Mouse (Mus musculus) monocyte, adult 2 months (primary cell): ENCODE measurements around the gene Lemd1.

ENCODE experiments used
- DNase-seq, 2 experiments: peaks; one replicate each; pipeline ENCODE4 v3.0.0; 2022; ENCODE audit warnings: low spot score in 2 of 2, low read depth in 1 of 2

The Lemd1 gene

DNA sequence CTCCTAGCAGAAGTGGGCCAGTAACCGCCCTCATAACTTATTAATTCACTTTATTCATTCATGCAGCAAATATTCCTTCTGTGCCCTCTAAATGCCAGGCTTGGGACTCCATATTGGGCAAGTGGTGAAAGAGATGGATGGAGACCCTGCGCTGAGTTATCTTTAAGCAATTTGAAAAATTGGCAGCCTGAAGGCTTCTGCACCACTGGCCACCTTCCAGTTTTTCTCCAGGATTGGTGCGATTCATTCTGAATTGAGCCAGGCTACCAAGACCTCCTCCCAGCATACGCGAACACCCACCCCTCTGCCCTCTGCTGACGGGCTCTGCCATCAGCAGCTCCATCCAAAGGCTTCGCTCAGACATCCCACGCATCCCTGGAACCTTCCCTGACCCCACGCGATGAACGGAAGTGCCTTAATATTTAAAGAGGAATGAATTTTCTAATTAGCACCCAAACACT, 96.8 kb downstream of the Lemd1 start:
- no peak for DNase-seq

DNA sequence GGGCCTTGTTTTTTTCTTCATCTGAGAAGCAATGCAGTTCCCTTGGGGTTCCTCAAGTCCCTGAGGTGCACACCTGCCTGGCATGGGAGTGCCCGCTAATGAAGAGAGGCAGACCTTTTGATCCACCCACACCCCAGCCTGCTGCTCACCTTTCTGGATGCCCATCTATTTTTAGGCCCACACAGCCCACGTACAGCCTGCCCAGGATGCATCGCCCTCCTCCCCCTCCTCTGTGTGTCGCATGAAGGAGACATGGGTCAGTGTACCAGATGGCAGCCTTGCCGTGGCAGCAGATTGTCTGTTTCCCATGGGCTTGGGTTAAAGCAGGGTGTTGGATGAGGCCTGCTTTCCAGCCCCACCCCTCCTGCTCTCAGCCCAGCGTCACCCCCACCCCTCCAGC, 98.7 kb downstream of the Lemd1 start:
- no peak for DNase-seq

DNA sequence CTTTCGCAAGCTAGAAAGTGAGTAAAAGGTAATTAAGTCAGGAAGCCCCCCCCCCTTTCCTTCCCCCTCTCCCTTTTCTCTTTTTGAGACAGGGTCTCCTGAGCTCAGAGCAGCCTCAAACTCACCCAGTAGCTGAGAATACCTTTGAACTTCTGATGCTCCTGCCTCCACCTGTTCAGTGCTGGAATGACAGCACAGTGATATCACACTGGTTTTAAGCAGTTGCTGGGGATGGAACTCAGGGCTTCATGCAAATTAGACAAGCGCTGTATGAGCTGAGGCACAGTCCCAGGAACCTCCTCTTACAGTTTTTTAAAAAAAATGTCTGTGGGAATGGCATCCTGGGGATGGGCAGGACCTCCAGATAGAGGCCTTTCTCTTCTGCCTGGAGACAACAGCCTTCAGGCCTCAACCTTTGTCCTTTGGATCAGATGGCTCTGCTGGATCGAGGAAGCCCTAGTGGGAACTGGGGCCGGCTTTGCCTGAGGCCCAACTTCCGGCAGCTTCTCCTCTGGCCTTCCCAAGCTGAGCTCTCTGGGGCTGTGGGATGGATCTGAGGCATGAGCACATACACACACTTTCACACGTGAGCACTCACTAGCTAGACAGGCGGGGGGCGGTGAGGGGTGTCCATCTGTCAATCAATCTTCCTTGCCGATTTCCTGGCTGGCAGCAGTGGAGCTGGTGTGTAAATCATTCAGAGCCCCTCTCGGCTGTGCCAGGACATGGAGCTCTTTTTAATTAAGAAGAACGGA, 99.9 kb downstream of the Lemd1 start:
- DNase-seq: no peak

DNA sequence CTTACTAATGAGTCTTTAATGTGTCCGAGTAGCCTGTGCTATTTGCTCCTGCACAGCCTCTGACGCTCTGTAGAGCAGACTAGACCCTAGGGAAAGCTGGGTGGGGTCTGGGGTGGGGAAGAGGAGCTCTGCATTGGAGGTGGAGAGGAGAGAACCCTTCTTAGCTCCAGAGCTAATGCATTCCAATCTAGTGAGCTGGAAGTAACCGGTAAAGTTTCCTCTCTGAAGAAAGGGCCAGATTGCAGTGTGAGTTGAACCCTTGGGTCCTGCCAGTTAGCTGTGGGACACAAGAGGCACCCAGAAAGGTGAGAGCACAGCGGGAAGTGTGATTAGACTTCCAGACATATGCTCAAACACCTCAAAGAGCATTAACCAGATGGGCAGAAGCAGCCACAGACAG, 100.5 kb downstream of the Lemd1 start:
- DNase-seq: no peak

DNA sequence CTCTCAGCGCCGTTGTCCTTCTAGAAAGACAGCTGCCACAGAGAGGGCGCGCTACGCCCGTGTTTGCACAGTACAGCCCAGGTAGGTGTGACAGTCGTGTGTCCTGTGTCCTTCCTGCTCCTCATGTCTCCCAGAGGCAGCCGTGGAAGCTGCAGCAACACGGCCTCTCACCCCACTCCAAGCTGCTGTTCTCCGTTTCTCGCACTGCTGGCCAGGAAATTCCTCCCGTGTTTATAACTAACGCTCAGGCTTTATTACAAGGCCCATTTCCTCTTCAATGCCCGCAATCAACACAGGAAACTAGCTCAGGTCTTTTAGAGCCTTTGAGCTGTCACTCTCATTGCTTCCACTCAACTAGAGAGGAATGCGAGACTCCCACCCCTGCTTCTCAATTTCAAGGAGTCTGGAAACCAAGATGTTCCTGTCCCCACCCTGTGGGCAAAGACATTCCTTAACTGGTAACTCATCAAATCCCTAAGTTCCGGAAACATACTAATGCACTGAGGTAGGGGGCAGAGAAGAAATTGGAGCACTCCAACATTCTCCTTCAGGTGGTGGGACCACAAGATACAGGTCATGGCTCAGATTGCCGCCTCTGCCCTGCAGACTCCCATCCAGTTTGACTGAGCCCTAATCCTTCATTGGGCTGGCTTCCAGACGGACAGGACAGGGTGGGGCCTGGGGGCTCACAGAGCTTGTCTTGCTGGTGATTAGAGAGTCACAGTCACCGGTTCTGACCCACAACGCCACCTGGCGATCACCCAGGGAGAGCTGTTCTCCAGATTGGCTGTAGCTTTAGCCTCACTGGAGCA, 101.3 kb downstream of the Lemd1 start:
- no peak for DNase-seq

DNA sequence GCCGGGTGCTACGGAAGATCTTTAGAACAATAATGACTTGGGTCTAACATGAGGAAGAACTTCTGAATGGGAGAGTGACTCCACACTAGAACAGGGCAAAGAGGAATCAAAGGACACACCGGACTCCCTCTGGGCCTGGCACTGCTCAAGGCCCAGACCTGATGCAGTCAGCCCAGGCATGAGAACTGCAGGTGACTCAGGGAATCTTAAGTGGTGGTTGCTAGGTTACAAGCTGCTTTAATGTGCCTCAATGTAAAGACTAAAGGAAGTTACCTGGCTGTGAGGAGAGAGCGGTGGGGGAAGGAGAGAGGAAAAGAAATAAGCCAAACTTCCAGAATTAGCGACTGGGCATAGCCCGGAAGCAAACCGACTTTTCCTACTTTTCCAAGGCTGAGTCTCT, 104.3 kb downstream of the Lemd1 start:
- DNase-seq: no peak

DNA sequence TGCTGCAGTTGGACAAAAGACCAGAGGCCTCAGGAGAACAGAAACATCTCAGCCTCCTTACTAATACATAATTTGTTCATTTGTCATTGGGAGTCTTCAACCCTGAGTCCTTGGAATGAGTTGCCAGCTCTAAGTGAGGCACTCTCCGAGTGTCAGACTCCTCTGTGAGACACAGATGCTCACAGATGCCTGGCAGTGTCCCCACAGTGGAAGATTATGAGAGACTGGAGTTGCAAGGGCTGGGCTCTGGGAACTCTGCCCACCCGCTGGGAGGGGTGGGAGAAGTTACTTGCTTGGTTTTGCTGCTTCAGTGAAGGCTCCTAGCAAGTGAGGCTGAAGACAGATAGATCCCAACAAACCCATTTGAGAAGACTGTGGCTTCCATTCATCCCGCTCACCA, 104.8 kb downstream of the Lemd1 start:
- DNase-seq: no peak

DNA sequence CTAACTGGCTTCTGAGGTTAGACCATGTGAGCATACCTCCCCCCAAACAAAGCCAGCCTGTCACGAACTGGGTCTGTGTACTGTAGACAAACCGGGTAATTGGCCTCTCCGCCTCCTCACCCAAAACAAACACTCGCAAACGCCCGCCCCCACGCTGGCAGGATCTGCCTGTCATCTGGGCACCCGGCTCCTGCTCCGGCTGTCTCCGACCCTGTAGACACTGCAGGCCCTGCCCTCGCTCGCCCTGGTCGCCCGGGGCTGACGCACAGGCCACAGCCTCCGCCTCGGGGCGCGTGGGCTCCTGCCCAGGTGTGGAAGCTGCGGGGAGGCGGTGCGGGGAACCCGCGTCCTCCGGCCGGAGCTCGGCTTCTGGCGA, 107.2 kb downstream of the Lemd1 start, which contains the start of gene Klhdc8a:
TSS of gene Klhdc8a (plus strand) at position 202 of the 376 bp plus-strand sequence.
- DNase-seq: no peak

DNA sequence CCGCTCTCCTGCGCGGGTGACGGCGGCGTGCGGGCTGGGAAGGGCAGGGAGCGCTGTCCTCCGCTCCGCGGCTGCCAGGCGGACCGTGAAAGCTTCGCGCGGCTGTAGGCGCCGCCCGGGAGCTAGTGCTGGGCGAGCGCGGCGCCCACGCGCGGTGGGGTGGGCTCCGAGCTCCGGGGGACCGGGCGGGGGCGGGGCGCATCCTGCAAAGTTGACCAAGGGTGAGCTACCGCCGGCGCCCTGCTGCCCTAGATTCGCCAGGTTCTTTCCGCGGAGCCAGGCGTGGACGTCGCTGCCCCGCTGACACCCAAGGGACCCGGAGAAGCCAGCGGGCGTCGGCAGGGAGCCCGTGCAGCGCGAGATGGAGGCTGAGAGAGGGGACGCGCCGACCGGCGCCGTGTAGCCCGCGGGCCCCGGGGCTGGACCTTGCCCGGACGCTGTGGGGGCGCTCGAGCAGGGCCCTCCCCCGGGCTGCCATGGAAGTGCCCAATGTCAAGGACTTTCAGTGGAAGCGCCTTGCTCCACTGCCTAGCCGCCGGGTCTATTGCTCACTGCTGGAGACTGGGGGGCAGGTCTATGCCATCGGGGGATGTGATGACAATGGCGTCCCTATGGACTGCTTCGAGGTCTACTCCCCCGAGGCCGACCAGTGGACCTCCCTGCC, 107.7 kb downstream of the Lemd1 start:
- no peak for DNase-seq

DNA sequence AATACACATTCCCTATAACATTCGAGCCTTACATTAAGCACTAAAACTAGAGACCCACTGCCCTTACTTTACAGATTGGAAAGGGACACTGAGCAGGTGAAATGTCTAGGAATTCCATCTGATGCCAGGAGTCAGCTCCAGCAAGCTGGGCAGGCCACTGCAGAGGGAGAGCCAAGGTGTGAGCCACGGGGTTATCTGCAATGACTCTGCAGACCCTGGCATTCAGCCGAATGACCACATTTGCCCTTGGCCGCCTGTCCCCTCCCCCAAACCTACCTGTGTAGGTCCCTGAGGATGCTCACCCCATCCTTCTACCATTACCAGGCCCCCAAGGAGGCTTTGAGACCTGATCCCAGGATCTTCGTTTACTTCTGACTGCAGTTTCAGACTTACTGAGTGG, 108.5 kb downstream of the Lemd1 start:
- DNase-seq: no peak

DNA sequence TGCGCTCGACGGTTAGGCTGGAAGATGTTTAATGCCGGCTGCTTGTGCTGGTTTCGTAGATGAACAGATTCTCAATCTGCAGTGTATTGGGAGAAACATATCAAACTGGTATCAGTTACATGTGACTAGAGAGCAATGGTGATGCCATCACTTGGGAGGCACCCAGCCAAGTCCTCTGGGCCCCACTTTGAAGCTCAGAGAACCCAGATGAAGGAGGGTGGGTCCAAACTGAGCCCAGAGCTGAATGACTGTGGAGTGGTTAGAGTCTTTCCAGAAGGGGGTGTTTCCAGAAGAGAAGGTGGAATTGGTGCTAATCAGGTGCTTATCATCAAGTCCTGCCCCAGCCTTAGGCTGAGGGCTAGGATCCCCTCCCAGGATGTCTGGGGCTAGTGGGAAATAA, 110.0 kb downstream of the Lemd1 start:
- no peak for DNase-seq

DNA sequence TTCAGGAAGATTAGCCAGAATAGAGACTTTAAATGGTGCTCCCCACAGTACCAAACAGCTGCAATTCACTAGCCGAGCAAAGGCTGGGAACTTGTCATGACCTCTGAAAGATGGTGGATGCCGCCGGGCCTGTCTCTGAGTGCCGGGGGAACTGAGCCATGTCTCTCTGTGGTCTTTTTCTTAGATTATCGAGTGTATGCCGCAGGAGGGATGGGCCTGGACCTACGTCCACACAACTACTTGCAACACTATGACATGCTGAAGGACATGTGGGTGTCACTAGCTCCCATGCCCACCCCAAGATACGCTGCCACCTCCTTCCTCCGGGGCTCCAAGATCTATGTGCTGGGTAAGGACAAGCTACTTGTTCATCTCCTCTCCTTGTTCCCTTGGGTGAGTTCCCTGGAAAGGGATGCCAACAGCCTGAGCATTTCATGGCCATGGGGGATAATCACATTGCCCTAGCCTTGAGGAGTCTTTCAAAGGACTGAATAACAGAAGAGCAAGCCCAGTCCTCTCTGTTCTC, 111.2 kb downstream of the Lemd1 start:
- DNase-seq: no peak

DNA sequence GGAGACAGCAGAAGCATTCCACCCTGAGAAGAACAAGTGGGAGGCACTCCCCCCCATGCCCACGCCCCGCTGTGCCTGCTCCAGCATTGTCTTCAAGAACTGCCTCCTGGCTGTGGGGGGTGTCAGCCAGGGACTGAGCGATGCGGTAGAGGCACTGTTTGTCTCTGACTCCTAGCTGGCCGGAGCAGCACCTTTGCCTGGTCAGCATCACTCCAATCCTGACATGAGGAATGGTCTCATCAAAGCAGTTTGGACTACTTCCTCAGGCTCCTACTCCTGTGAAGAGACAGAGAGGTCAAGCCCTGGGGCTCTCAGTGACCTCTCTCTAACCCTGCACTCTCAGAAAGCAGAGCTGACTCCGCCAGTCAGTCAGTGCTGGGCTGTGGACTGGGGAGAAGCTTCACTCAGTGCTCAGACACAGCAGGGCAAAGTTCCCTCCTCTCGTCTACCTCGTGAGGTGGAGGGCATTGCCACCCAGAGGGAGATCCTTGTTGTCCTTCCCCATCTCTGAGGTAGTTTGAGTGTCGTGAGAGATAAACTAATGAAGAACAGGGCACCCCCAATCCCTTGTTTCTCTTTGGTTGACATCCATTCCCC, 113.5 kb downstream of the Lemd1 start:
- DNase-seq: no peak

DNA sequence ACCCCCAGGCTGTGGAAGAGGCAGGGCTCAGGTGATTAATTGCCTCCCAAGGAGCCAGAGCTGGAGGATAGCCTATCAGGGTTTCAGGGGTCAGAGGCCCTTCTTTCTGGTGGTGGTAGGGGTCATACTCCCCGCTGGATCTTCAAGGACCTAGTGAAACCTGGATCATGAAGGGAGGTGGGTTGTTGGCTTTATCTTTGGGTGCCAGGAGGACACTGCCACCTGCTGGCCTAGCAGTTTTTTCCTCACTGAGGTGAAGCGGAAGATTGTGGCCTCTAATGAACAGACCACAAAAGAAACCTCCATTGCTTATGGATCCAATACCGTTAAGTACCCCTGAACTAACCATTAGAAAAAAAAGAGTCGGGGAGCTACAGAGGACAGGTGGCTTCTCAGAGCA, 114.9 kb downstream of the Lemd1 start:
- no peak for DNase-seq

DNA sequence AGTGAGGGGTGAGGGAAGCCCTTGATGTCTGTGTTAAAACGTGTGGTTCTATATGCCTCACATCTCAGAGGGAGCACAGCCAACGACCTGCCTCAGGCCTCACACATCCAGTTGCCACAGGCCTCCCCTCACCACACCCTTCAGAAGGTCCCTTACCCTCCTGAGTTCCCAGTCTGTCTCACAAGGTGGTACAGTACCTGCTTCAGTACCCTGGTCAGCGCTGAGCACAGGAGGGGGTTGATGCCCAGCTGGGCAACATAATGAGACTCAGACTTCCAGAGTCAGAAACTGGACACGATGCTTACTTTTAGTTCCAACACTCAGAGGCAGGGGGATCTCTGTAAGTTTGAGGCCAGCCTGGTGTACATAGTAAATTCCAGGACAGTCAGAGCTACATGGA, 115.6 kb downstream of the Lemd1 start:
- no peak for DNase-seq

DNA sequence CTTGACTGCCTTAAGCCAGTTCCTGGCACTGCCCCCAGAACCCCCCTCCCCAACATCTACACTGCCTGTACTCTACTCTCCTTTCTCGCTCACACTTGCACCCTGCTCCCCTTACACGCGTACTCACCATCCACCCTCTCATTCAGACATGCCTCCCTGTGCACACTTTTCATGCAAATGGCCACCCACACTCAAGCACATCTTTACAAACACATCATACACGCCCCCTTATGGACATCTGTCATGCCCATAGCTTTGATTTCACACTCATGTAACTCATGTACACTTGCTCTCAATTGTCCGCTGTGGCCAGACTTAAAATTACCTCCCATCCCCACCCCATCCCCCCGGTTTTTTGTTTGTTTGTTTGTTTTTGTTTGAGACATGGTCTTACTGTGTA, 116.7 kb downstream of the Lemd1 start:
- DNase-seq: no peak

DNA sequence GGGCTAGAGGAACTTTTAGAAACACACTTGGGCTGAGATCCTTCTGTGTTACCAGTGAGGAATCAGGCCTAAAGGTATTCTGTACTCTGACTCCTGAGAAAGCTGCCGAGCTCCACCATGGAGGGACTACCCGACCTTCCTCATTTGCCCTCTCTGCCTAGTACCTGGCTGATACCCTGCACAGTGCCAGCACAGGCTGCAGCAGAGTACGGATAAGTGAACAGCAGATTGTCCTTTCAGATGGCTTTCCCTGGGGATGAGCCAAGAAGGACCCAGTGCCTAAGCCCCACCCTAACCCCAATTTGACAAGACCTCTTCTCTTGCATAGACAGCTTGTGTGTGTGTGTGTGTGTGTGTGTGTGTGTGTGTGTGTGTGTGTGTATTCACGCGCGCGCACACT, 117.4 kb downstream of the Lemd1 start:
- no peak for DNase-seq
